Mouse (Mus musculus): ENCODE results near the gene Anapc1.

Anapc1 gene

DNA sequence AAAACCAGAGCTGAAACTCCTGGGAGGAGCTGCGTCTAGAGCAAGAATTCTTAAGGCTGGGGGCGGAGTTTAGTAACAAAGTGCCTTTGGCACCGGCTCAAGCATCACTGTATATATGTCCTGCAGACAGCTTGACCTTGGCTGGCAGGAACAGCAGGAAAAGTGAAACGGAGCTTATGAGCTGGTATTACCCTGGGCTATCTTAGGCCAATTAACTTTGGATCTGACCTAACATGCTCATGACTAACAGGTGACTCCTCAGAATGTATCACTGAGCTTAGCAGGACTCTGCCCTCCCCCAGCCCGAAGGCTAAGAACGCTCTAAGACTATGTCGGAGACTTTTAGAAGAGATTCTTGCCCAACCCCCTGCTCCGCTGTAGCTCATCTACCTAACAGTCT is 121.3 kb downstream of the Anapc1 start:
- DNase-seq, result peak; percentile 17

DNA sequence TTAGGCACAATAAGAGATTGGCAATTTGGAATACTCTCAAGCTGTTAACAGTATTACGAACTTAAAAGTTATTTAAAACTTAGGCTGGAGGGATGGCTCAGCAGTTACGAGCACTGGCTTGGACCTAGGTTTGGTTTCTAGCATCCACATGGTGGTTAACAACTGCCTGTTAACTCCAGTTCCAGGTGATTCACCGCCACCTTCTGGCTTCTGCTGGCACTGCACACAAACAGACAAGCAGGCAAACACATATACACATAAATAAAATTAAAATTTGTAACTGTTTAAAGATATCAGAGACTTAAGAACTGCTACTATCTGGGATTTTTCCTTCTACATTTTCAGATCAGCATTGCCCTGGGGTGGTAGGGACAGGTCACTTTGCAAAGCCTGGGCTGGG is 123.0 kb downstream of the Anapc1 start:
- DNase-seq, result no peak
